26 mouse cellular contexts compared by ENCODE assay signal in the genomic region with DNA sequence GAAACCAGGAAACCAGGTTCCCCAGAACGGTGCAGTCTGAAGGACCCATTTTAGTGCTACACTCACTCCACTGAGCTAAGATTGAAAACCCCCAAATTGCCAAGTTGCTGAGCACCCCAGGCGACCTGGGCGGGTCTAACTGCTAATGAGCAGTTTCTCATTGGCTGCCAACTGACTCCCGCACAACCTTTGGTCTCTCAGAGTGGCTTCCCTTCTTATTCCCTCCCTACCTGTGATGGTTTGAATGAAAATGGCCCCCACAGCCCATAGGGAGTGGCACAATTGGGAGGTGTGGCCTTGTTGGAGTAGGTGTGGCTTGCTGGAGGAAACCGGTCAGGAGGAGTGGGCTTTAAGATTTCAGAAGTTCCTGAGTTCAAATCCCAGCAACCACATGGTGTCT. TPM values are rescaled to one million over a fixed set of nuclear protein-coding genes. Genes with fewer than 3 reads are reported as not detected.
A peak's percentile ranks its signal among the peaks of the same experiment; 100 is the strongest.
DNase-seq lines count a peak whose midpoint lies in the region; ATAC-seq lines count a peak whose summit lies in the region.
"Had no signal": no experiment of that assay in that cellular context is flagged by ENCODE, and none has a peak within 500 bp of the region (broad histone marks: within the 10 kb centered on the region; RNA-seq: fewer than 3 reads in every experiment).

No protein-coding gene starts in this region.

- H3K4me1 ChIP-seq in heart, embryonic 11.5 days (ENCODE audit: control insufficient read depth, insufficient read depth, low read length) = peaks cover 11% of the 10 kb centered on the region
- H3K4me1 ChIP-seq in intestine, embryonic 15.5 days (replicated peaks) = peaks cover 4% of the 10 kb centered on the region; the same call in 1 of the 2 replicates
- peaks cover 1% of the 10 kb centered on the region; the same call in 1 of the 2 replicates for H3K4me1 ChIP-seq in kidney, embryonic 15.5 days

- ATAC-seq in heart, embryonic 11.5 days (replicated peaks; ENCODE audit: insufficient number of reproducible peaks, low FRiP score, low TSS enrichment) = no peak
- peak; percentile 32; the same call in 1 of the 2 replicates for ATAC-seq in intestine, embryonic 15.5 days
- ATAC-seq in megakaryocyte progenitor cell, adult 5-6 weeks (replicated peaks; ENCODE audit: poor library complexity) = no peak
- ATAC-seq in kidney, embryonic 15.5 days (replicated peaks; ENCODE audit: low FRiP score) = no peak
- ATAC-seq: activated CD4-positive, CD25-positive, alpha-beta regulatory T cell, adult 4 months; CD4-positive, CD25-positive, alpha-beta regulatory T cell, adult 4 months; midbrain, embryonic 15.5 days had no signal

- 59% methylated on average over 5 of the region's 5 CpGs for WGBS in heart, embryonic 11.5 days (ENCODE audit: insufficient replicate concordance)
- WGBS in intestine, embryonic 15.5 days = 67% methylated on average over 5 of the region's 5 CpGs
- 72% methylated on average over 5 of the region's 5 CpGs for WGBS in kidney, embryonic 15.5 days

- no peak overlapping the region for H3K4me3 ChIP-seq in heart, embryonic 11.5 days (ENCODE audit: low read depth, low read length)
- H3K4me3 ChIP-seq in intestine, embryonic 15.5 days (replicated peaks) = no peak overlapping the region
- no peak overlapping the region for H3K4me3 ChIP-seq in kidney, embryonic 15.5 days (replicated peaks)
- H3K4me3 ChIP-seq: embryonic facial prominence, embryonic 15.5 days; gastrocnemius, adult 2 months; left cerebral cortex, adult 2 months; megakaryocyte, embryonic 14.5 days; midbrain, embryonic 15.5 days; myocyte had no signal

- no peaks in the 10 kb centered on the region for H3K27me3 ChIP-seq in heart, embryonic 11.5 days (ENCODE audit: control insufficient read depth, insufficient read depth, low read length)
- no peaks in the 10 kb centered on the region for H3K27me3 ChIP-seq in intestine, embryonic 15.5 days (replicated peaks)
- H3K27me3 ChIP-seq in kidney, embryonic 15.5 days = no peaks in the 10 kb centered on the region
- H3K27me3 ChIP-seq: embryonic facial prominence, embryonic 15.5 days; midbrain, embryonic 15.5 days had no signal

- no peak overlapping the region for H3K4me2 ChIP-seq in heart, embryonic 11.5 days
- H3K4me2 ChIP-seq in intestine, embryonic 15.5 days (replicated peaks) = no peak overlapping the region
- no peak overlapping the region for H3K4me2 ChIP-seq in kidney, embryonic 15.5 days
- H3K4me2 ChIP-seq: embryonic facial prominence, embryonic 15.5 days; liver, embryonic 11.5 days; midbrain, embryonic 15.5 days had no signal

- H3K9me3 ChIP-seq in heart, embryonic 11.5 days (replicated peaks; ENCODE audit: control insufficient read depth, low read length) = no peaks in the 10 kb centered on the region
- H3K9me3 ChIP-seq in intestine, embryonic 15.5 days = no peaks in the 10 kb centered on the region
- no peaks in the 10 kb centered on the region for H3K9me3 ChIP-seq in kidney, embryonic 15.5 days (replicated peaks)
- H3K9me3 ChIP-seq: embryonic facial prominence, embryonic 15.5 days; midbrain, embryonic 15.5 days had no signal

- peak; percentile 32 for DNase-seq in cerebellum, adult 8-10 months
- DNase-seq in cerebellum, postnatal 36 days = no peak
- no peak for DNase-seq in heart, postnatal 10 days
- DNase-seq in ES-CJ7 (ENCODE audit: low read depth, low spot score) = peak; percentile 92
- DNase-seq: adrenal gland, postnatal 14 days; cerebellum, adult 11 months; gastrocnemius, adult 2 months; kidney, adult 8-10 months; kidney, postnatal 25 days; left cerebral cortex, postnatal 4 days; lung, adult 18-20 months; lung, postnatal 14 days; spleen, adult 18-20 months; thymus, adult 18-20 months had no signal

- peak overlapping the region; percentile 84 for H3K27ac ChIP-seq in heart, embryonic 11.5 days (ENCODE audit: low read depth, low read length)
- no peak overlapping the region for H3K27ac ChIP-seq in intestine, embryonic 15.5 days
- no peak overlapping the region for H3K27ac ChIP-seq in kidney, embryonic 15.5 days
- H3K27ac ChIP-seq: embryonic facial prominence, embryonic 15.5 days; gastrocnemius, adult 2 months; left cerebral cortex, adult 2 months; midbrain, embryonic 15.5 days had no signal

- no peak overlapping the region for H3K9ac ChIP-seq in heart, embryonic 11.5 days (ENCODE audit: low read depth, low read length)
- no peak overlapping the region for H3K9ac ChIP-seq in intestine, embryonic 15.5 days
- H3K9ac ChIP-seq in kidney, embryonic 15.5 days = no peak overlapping the region
- H3K9ac ChIP-seq: embryonic facial prominence, embryonic 15.5 days; midbrain, embryonic 15.5 days had no signal

- intact Hi-C loops in heart, postnatal 10 days (cut with DNase I) = no loop called here

- no peaks in the 10 kb centered on the region for H3K36me3 ChIP-seq in heart, embryonic 11.5 days (ENCODE audit: control insufficient read depth, insufficient read depth, low read length)
- H3K36me3 ChIP-seq in intestine, embryonic 15.5 days = 0 out of 2 replicates have a peak, but pooled peaks cover 7% of the 10 kb centered on the region
- H3K36me3 ChIP-seq in kidney, embryonic 15.5 days = 0 out of 2 replicates have a peak, but pooled peaks cover 3% of the 10 kb centered on the region
- H3K36me3 ChIP-seq: embryonic facial prominence, embryonic 15.5 days; midbrain, embryonic 15.5 days had no signal

RNA-seq across cellular contexts. Expression of gene Pxylp1, which starts 58.9 kb away (rescaled TPM):
- 31.3 and 33.7 TPM in 2 replicates for polyA plus RNA-seq in heart, embryonic 11.5 days (2014; fragmentation: Nextera tagmentation; extraction: Ambion mirVana)
- 10 to 100 TPM; 15.6 to 17.0 TPM for total RNA-seq in heart, postnatal 10 days (2021)
- 37.6 and 41.5 TPM in 2 replicates for polyA plus RNA-seq in intestine, embryonic 15.5 days (2015; fragmentation: Nextera tagmentation; extraction: Ambion mirVana)
- 68.2 and 90.6 TPM in 2 replicates for total RNA-seq in megakaryocyte progenitor cell, adult 5-6 weeks (2015)
- 77.9 and 88.5 TPM in 2 replicates for total RNA-seq in megakaryocyte progenitor cell, adult 5-6 weeks (2017)
- polyA plus RNA-seq in kidney, embryonic 15.5 days (2015; fragmentation: Nextera tagmentation; extraction: Ambion mirVana) = 17.0 and 18.8 TPM in 2 replicates

Comparison
In these comparisons a context has a peak if more than half of its experiments do, and no peak if none do; other contexts are left out.
1. DNase-seq: peak in cerebellum, adult 8-10 months (single experiment) and ES-CJ7 (single experiment); none in cerebellum, postnatal 36 days (0 of 2) and heart, postnatal 10 days (0 of 2).